Mouse (Mus musculus) G1E (cell line): ENCODE measurements around the gene Pigu. TPM values are rescaled to one million over a fixed set of nuclear protein-coding genes. Genes with fewer than 3 reads are reported as not detected.

Experiments used
- ATAC-seq: 2 replicates; pipeline ENCODE4 v1.8.0; 2016; ENCODE audit warnings: mild to moderate bottlenecking; ENCODE audit not compliant: insufficient number of reproducible peaks, poor library complexity, low FRiP score, severe bottlenecking; ENCODE audit errors: extremely low read depth
- DNase-seq: peaks from one replicate; pipeline ENCODE4 v3.0.0; 2012; ENCODE audit warnings: low spot score
- H3K27me3 ChIP-seq: 2 replicates; pipeline ENCODE4 v1.6.1; 2012; ENCODE audit warnings: mild to moderate bottlenecking, low read length, inconsistent platforms; ENCODE audit not compliant: insufficient read depth
- H3K36me3 ChIP-seq: replicated peaks from 2 replicates; pipeline ENCODE3; 2012; ENCODE audit warnings: mild to moderate bottlenecking, inconsistent platforms
- H3K4me1 ChIP-seq: 2 replicates; pipeline ENCODE4 v1.6.1; 2012; ENCODE audit warnings: low read depth, low read length, inconsistent platforms, mixed read lengths; ENCODE audit not compliant: insufficient read depth
- H3K4me3 ChIP-seq: 2 replicates; pipeline ENCODE4 v1.5.1; 2012; ENCODE audit warnings: low read depth, mild to moderate bottlenecking, inconsistent platforms, low read length, moderate library complexity, mixed read lengths
- H3K9me3 ChIP-seq: replicated peaks from 2 replicates; pipeline ENCODE4 v1.6.1; 2012; ENCODE audit warnings: inconsistent platforms
- CTCF ChIP-seq: IDR thresholded peaks from 2 replicates; pipeline ENCODE4 v1.5.1; 2012; ENCODE audit warnings: low read depth, low read length, inconsistent platforms, mixed read lengths
- GATA1 ChIP-seq: IDR thresholded peaks from 2 replicates; pipeline ENCODE4 v1.6.1; 2012; ENCODE audit warnings: borderline replicate concordance, low read length, inconsistent platforms, mixed read lengths
- GATA2 ChIP-seq: IDR thresholded peaks from 2 replicates; pipeline ENCODE4 v1.6.1; 2012; ENCODE audit warnings: low read depth, low read length, inconsistent platforms, borderline replicate concordance
- POLR2AphosphoS5 ChIP-seq: IDR thresholded peaks from 2 replicates; pipeline ENCODE4 v1.6.1; 2012; ENCODE audit warnings: low read depth, low read length, inconsistent platforms; ENCODE audit not compliant: insufficient replicate concordance
- TAL1 ChIP-seq: conservative IDR thresholded peaks from 2 replicates; pipeline ENCODE4 v1.6.1; 2012; ENCODE audit warnings: low read depth, low read length, inconsistent platforms, mixed read lengths
- polyA plus RNA-seq: library from polyadenylated mRNA; stranded (reverse); fragments of >175 nt; gene quantifications from 2 replicates; pipeline ENCODE4 v1.2.3, GENCODE M21; 2012
- total RNA-seq, 2 experiments: library from RNA; stranded (forward) in 1 of 2; stranded (reverse) in 1 of 2; fragments of 200-1000 nt in 1 of 2; fragments of >200 nt in 1 of 2; fragmentation: Nextera tagmentation in 1 of 2; gene quantifications; 2 replicates each; pipeline ENCODE4 v1.2.3; 2014 to 2017

The Pigu gene
- total and polyA plus RNA-seq, 3 experiments: 13.0 to 43.3 (median 28.5) TPM

GRCm38 (mm10) chr2:155276621-155277175 lies 80.5 kb downstream of the Pigu start:
- H3K36me3 ChIP-seq: peaks cover 44% of the 10 kb centered on the region
- ATAC-seq: no peak; the same call in 1 of the 2 replicates
- no peak for TF ChIP-seq CTCF
- no peak for TF ChIP-seq GATA2
- TF ChIP-seq GATA1: no peak
- no peak for TF ChIP-seq TAL1
- no peak for TF ChIP-seq POLR2AphosphoS5
- H3K4me1 ChIP-seq: peaks cover 15% of the 10 kb centered on the region
- H3K4me3 ChIP-seq: peak overlapping the region; percentile 87
- peak; percentile 83 for DNase-seq
- H3K27me3 ChIP-seq: peaks cover 3% of the 10 kb centered on the region; the same call in 1 of the 2 replicates
- H3K9me3 ChIP-seq: no peaks in the 10 kb centered on the region

GRCm38 (mm10) chr2:155276195-155276594 lies 81.0 kb downstream of the Pigu start, which contains the start of gene Map1lc3a:
Map1lc3a (plus strand) TSS chr2:155276297.
- ATAC-seq (peak; percentile 81), DNase-seq (peak; percentile 84)
- peaks cover 40% of the 10 kb centered on the region for H3K36me3 ChIP-seq
- no peaks in the 10 kb centered on the region for H3K9me3 ChIP-seq
- peaks cover 15% of the 10 kb centered on the region for H3K4me1 ChIP-seq
- peak within 1 kb of the TSS; percentile 87 for H3K4me3 ChIP-seq
- H3K27me3 ChIP-seq: peaks cover 3% of the 10 kb centered on the region; the same call in 1 of the 2 replicates
- TF ChIP-seq TAL1 (no peak), GATA1 (no peak), GATA2 (no peak), POLR2AphosphoS5 (no peak), CTCF (no peak)

GRCm38 (mm10) chr2:155273603-155274002 lies 83.6 kb downstream of the Pigu start:
- DNase-seq: no peak
- TF ChIP-seq GATA1 (no peak), TAL1 (no peak), GATA2 (no peak), CTCF (no peak), POLR2AphosphoS5 (no peak)
- Histone ChIP-seq H3K36me3 (peaks cover 18% of the 10 kb centered on the region), H3K4me1 (peaks cover 15% of the 10 kb centered on the region), H3K9me3 (no peaks in the 10 kb centered on the region), H3K4me3 (no peak overlapping the region), H3K27me3 (peaks cover 6% of the 10 kb centered on the region; the same call in 1 of the 2 replicates)
- no peak for ATAC-seq

- Histone ChIP-seq H3K9me3 (no peaks in the 10 kb centered on the region), H3K4me1 (peaks cover 15% of the 10 kb centered on the region), H3K27me3 (peaks cover 6% of the 10 kb centered on the region; the same call in 1 of the 2 replicates), H3K4me3 (no peak overlapping the region), H3K36me3 (peaks cover 7% of the 10 kb centered on the region)
- no peak for DNase-seq
- TF ChIP-seq GATA2 (no peak), TAL1 (no peak), GATA1 (no peak), CTCF (no peak), POLR2AphosphoS5 (no peak)
- no peak for ATAC-seq
Observed at GRCm38 (mm10) chr2:155272396-155273170, 84.6 kb downstream of the Pigu start.

GRCm38 (mm10) chr2:155271957-155272356 lies 85.3 kb downstream of the Pigu start:
- Histone ChIP-seq H3K9me3 (no peaks in the 10 kb centered on the region), H3K36me3 (peaks cover 1% of the 10 kb centered on the region), H3K4me1 (peaks cover 9% of the 10 kb centered on the region), H3K27me3 (peaks cover 6% of the 10 kb centered on the region; the same call in 1 of the 2 replicates), H3K4me3 (no peak overlapping the region)
- DNase-seq (no peak), ATAC-seq (no peak)
- TF ChIP-seq POLR2AphosphoS5 (no peak), GATA1 (no peak), CTCF (no peak), TAL1 (no peak), GATA2 (no peak)

GRCm38 (mm10) chr2:155266896-155267295 lies 90.3 kb downstream of the Pigu start:
- Histone ChIP-seq H3K36me3 (no peaks in the 10 kb centered on the region), H3K27me3 (peaks cover 3% of the 10 kb centered on the region), H3K4me1 (no peaks in the 10 kb centered on the region), H3K4me3 (no peak overlapping the region), H3K9me3 (no peaks in the 10 kb centered on the region)
- ATAC-seq (no peak), DNase-seq (no peak)
- TF ChIP-seq GATA2: no peak
